Mouse (Mus musculus) ES-Bruce4 (cell line): ENCODE data around the gene Klhdc8a.

Experiments
- CTCF ChIP-seq: IDR thresholded peaks from one replicate; pipeline ENCODE4 v1.8.1; 2011; ENCODE audit warnings: low read depth, low read length
- EP300 ChIP-seq: IDR thresholded peaks from 2 replicates; pipeline ENCODE4 v1.6.1; 2011; ENCODE audit warnings: low read depth, low read length; ENCODE audit not compliant: insufficient read depth
- POLR2A ChIP-seq: IDR thresholded peaks from one replicate; pipeline ENCODE4 v1.8.1; 2011; ENCODE audit warnings: low read length; ENCODE audit not compliant: insufficient read depth

- TF ChIP-seq POLR2A: no peak
- TF ChIP-seq CTCF: no peak
- TF ChIP-seq EP300: no peak
Measured at GRCm38 (mm10) chr1:132346134-132346851, 47.9 kb downstream of the Klhdc8a start.
